Mouse (Mus musculus) brain, embryonic 14.5 days (tissue): ENCODE measurements around the gene Gm16867.
"Not testable (repeated sequence)": the region's sequence is repeated elsewhere in the genome, so short reads cannot be mapped to it uniquely, and the experiment has no call there.

Experiments
- CTCF ChIP-seq: fragments of 200-500 bp; IDR thresholded peaks from 2 replicates; pipeline ENCODE4 v1.5.1; 2012; ENCODE audit warnings: inconsistent platforms, mild to moderate bottlenecking, moderate library complexity, borderline replicate concordance; ENCODE audit not compliant: insufficient read depth, insufficient read length; ENCODE audit errors: extremely low read depth
- POLR2A ChIP-seq: fragments of 200-500 bp; IDR thresholded peaks from 2 replicates; pipeline ENCODE4 v1.6.1; 2012; ENCODE audit warnings: mild to moderate bottlenecking, inconsistent platforms, borderline replicate concordance; ENCODE audit not compliant: poor library complexity, insufficient read depth, insufficient read length, severe bottlenecking; ENCODE audit errors: extremely low read depth

DNA sequence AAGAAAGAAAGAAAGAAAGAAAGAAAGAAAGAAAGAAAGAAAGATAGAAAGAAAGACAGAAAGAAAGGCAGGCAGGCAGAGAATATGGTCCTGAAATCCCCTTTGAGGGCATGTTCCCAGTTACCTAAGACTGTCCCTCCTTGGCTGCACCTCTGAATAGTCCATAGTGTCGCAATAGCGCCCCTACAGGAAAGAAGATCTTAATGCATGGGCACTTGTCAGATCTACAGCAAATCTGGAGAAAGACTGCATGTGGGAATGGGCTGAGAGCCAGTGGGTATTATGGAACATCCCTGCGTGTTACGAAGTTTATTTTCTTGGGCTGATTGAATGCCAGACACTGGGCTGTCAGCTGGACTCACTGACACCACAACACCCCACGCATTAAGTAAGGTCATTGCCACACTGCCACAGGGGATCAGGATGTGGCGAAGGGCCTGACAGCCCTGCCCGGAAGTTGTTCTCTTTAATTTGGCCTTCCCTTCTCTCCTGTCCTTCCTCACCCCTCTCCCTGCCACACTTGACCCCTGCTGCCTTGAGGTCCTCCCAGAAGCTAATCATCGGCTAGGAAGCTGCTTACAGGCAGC is 32.9 kb downstream of the Gm16867 start:
- not testable (repeated sequence) for TF ChIP-seq CTCF, POLR2A
